Mouse (Mus musculus) cortical plate, adult 2 months (tissue): Measurements from ENCODE around the gene Rab3ip.

ENCODE experiments used
- CTCF ChIP-seq: fragments of 200-500 bp; IDR thresholded peaks from 2 replicates; pipeline ENCODE4 v1.5.1; 2011; ENCODE audit warnings: mild to moderate bottlenecking, control low read depth, low read length; ENCODE audit not compliant: insufficient read depth; ENCODE audit errors: extremely low read depth
- POLR2A ChIP-seq: fragments of 200-500 bp; IDR thresholded peaks from 2 replicates; pipeline ENCODE4 v1.6.1; 2011; ENCODE audit warnings: mild to moderate bottlenecking, low read length, control low read depth; ENCODE audit not compliant: insufficient read depth; ENCODE audit errors: extremely low read depth

- no peak for TF ChIP-seq CTCF
- TF ChIP-seq POLR2A = no peak
These were observed 2.2 kb downstream of the Rab3ip start for GRCm38 (mm10) chr10:116948414-116948813.
